Mouse (Mus musculus): Measurements from ENCODE around the gene 9530053A07Rik.

DNA sequence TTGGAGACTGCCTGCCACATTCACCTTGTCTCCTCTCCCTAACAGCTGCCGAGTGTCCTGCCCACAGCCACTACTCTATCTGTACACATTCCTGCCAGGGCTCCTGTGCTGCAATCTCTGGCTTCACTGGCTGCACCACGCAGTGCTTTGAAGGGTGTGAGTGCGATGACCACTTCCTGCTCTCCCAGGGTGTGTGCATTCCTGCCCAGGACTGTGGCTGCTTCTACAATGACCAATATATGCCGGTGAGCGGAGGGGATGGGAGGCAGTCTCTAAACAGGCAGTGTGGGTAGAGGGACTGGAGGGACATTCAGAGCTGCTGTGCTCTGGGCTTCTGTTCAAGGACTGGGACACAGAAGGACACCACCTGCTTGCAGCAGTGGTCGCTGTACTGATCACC lies 30.0 kb downstream of the 9530053A07Rik start:
- TF ChIP-seq CTCF (IDR thresholded peaks at IDR 0.05; ENCODE audit: borderline replicate concordance, insufficient read depth, low read depth, low read length) (no peak), POLR2A (IDR thresholded peaks at IDR 0.05; ENCODE audit: borderline replicate concordance, insufficient read depth, low read length) (no peak)
